Mouse (Mus musculus): ENCODE data around the gene Dglucy. TPM values are rescaled to one million over a fixed set of nuclear protein-coding genes. Genes with fewer than 3 reads are reported as not detected.

Gene Dglucy
- polyA plus RNA-seq (2012; rRNA removed) = 2.3 and 3.2 TPM in 2 replicates

GRCm38 (mm10) chr12:100778934-100779865 is at the start of gene Dglucy:
Gene Dglucy (plus strand): TSS chr12:100779057.
- TF ChIP-seq CTCF (IDR thresholded peaks at IDR 0.05; ENCODE audit: borderline replicate concordance, extremely low read depth, insufficient read depth, insufficient read length) = no peak
- TF ChIP-seq POLR2A (IDR thresholded peaks at IDR 0.05; ENCODE audit: borderline replicate concordance, extremely low read depth, insufficient read depth, insufficient read length, poor library complexity, severe bottlenecking) = no peak
- peak; percentile 96 for DNase-seq (ENCODE audit: low read depth)

- DNase-seq (ENCODE audit: low read depth) = peak; percentile 21
Observed at GRCm38 (mm10) chr12:100735156-100735555, 43.7 kb upstream of the Dglucy start.

GRCm38 (mm10) chr12:100735581-100735980 is 43.3 kb upstream of the Dglucy start:
- DNase-seq (ENCODE audit: low read depth) = no peak
- TF ChIP-seq POLR2A (IDR thresholded peaks at IDR 0.05; ENCODE audit: borderline replicate concordance, extremely low read depth, insufficient read depth, insufficient read length, poor library complexity, severe bottlenecking) = no peak

More at GRCm38 (mm10) chr12:100735156-100735555, 43.7 kb upstream of the Dglucy start:
- no peak for TF ChIP-seq CTCF (IDR thresholded peaks at IDR 0.05; ENCODE audit: borderline replicate concordance, extremely low read depth, insufficient read depth, insufficient read length)
- TF ChIP-seq POLR2A (IDR thresholded peaks at IDR 0.05; ENCODE audit: borderline replicate concordance, extremely low read depth, insufficient read depth, insufficient read length, poor library complexity, severe bottlenecking) = no peak

- no peak for TF ChIP-seq CTCF (IDR thresholded peaks at IDR 0.05; ENCODE audit: borderline replicate concordance, extremely low read depth, insufficient read depth, insufficient read length)
- TF ChIP-seq POLR2A (IDR thresholded peaks at IDR 0.05; ENCODE audit: borderline replicate concordance, extremely low read depth, insufficient read depth, insufficient read length, poor library complexity, severe bottlenecking) = no peak
- DNase-seq (ENCODE audit: low read depth) = peak; percentile 90
Observed at GRCm38 (mm10) chr12:100738498-100738897, 40.4 kb upstream of the Dglucy start.

- DNase-seq (ENCODE audit: low read depth) = no peak
- no peak for TF ChIP-seq CTCF (IDR thresholded peaks at IDR 0.05; ENCODE audit: borderline replicate concordance, extremely low read depth, insufficient read depth, insufficient read length)
- no peak for TF ChIP-seq POLR2A (IDR thresholded peaks at IDR 0.05; ENCODE audit: borderline replicate concordance, extremely low read depth, insufficient read depth, insufficient read length, poor library complexity, severe bottlenecking)
Observed at GRCm38 (mm10) chr12:100739011-100739570, 39.8 kb upstream of the Dglucy start.

GRCm38 (mm10) chr12:100740313-100740712 is 38.5 kb upstream of the Dglucy start:
- TF ChIP-seq POLR2A (IDR thresholded peaks at IDR 0.05; ENCODE audit: borderline replicate concordance, extremely low read depth, insufficient read depth, insufficient read length, poor library complexity, severe bottlenecking) = no peak
- no peak for TF ChIP-seq CTCF (IDR thresholded peaks at IDR 0.05; ENCODE audit: borderline replicate concordance, extremely low read depth, insufficient read depth, insufficient read length)
- DNase-seq (ENCODE audit: low read depth) = no peak

GRCm38 (mm10) chr12:100742468-100742867 is 36.4 kb upstream of the Dglucy start:
- DNase-seq (ENCODE audit: low read depth) = no peak
- TF ChIP-seq CTCF (IDR thresholded peaks at IDR 0.05; ENCODE audit: borderline replicate concordance, extremely low read depth, insufficient read depth, insufficient read length) = no peak
- no peak for TF ChIP-seq POLR2A (IDR thresholded peaks at IDR 0.05; ENCODE audit: borderline replicate concordance, extremely low read depth, insufficient read depth, insufficient read length, poor library complexity, severe bottlenecking)

GRCm38 (mm10) chr12:100752977-100753376 is 25.9 kb upstream of the Dglucy start:
- no peak for DNase-seq (ENCODE audit: low read depth)

GRCm38 (mm10) chr12:100753716-100754115 is 25.1 kb upstream of the Dglucy start:
- peak; percentile 30 for DNase-seq (ENCODE audit: low read depth)
- TF ChIP-seq POLR2A (IDR thresholded peaks at IDR 0.05; ENCODE audit: borderline replicate concordance, extremely low read depth, insufficient read depth, insufficient read length, poor library complexity, severe bottlenecking) (no peak), CTCF (IDR thresholded peaks at IDR 0.05; ENCODE audit: borderline replicate concordance, extremely low read depth, insufficient read depth, insufficient read length) (no peak)

More at GRCm38 (mm10) chr12:100752977-100753376, 25.9 kb upstream of the Dglucy start:
- no peak for TF ChIP-seq POLR2A (IDR thresholded peaks at IDR 0.05; ENCODE audit: borderline replicate concordance, extremely low read depth, insufficient read depth, insufficient read length, poor library complexity, severe bottlenecking)

GRCm38 (mm10) chr12:100757427-100757826 is 21.4 kb upstream of the Dglucy start:
- no peak for TF ChIP-seq POLR2A (IDR thresholded peaks at IDR 0.05; ENCODE audit: borderline replicate concordance, extremely low read depth, insufficient read depth, insufficient read length, poor library complexity, severe bottlenecking)
- no peak for TF ChIP-seq CTCF (IDR thresholded peaks at IDR 0.05; ENCODE audit: borderline replicate concordance, extremely low read depth, insufficient read depth, insufficient read length)
- DNase-seq (ENCODE audit: low read depth) = peak; percentile 65

GRCm38 (mm10) chr12:100762663-100763425 is 16.0 kb upstream of the Dglucy start:
- peak; percentile 66 for DNase-seq (ENCODE audit: low read depth)
- TF ChIP-seq POLR2A (IDR thresholded peaks at IDR 0.05; ENCODE audit: borderline replicate concordance, extremely low read depth, insufficient read depth, insufficient read length, poor library complexity, severe bottlenecking) (no peak), CTCF (IDR thresholded peaks at IDR 0.05; ENCODE audit: borderline replicate concordance, extremely low read depth, insufficient read depth, insufficient read length) (no peak)
